Mouse (Mus musculus): ENCODE results near the gene Ldah.

Ldah gene

DNA sequence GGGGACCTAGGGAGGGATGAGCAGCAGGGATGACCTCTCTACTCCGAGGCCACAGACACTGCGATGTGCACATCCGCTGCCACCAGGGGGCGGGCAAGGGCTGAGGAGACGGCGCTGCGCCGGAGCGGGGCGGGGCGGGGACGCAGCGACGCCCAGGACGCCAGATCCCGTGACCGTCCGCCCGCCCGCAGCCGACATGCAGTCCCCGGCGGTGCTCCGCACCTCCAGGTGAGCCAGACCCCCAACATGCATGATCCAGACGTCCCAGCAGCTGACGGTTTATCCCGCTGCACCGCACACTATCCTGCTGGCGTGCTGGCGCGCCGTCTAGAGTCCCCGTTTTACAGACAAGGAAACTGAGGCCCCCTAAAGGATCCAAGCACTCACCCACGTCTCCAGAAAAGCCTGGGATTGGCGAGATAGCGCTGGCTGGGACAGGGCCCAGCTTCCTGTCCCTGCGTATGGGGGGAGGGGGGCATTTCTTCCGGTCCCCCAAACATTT lies 105.4 kb downstream of the Ldah start, which contains the start of gene Hs1bp3:
Hs1bp3 (plus strand) TSS at position 163 of the 502 bp plus-strand sequence.
- peak; percentile 74 to 86 for DNase-seq (ENCODE audit: low spot score in 2 of 2)

- DNase-seq (ENCODE audit: low spot score in 2 of 2), result peak; percentile 12 to 26
These were observed 105.9 kb downstream of the Ldah start for GRCm38 (mm10) chr12:8313773-8314172.

DNA sequence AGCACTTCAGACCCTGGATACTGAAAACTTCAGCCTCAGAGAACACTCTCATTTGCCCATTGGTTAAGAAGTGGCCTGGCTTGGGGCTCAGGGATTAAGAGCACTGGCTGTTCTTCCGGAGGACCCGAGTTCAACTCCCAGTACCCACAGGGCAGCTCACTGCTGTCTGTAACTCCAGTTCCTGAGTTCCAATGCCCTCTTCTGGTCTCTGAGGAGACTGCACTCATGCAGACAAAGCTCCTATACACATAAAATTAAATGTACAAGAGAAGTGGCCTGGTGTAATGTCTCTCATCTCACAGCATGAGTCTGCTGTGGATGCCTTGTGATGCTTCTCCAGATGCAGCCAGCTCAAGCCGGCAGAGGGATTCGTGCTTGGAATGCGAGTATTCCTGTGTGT lies 108.6 kb downstream of the Ldah start:
- DNase-seq (ENCODE audit: low spot score in 2 of 2), result no peak

DNA sequence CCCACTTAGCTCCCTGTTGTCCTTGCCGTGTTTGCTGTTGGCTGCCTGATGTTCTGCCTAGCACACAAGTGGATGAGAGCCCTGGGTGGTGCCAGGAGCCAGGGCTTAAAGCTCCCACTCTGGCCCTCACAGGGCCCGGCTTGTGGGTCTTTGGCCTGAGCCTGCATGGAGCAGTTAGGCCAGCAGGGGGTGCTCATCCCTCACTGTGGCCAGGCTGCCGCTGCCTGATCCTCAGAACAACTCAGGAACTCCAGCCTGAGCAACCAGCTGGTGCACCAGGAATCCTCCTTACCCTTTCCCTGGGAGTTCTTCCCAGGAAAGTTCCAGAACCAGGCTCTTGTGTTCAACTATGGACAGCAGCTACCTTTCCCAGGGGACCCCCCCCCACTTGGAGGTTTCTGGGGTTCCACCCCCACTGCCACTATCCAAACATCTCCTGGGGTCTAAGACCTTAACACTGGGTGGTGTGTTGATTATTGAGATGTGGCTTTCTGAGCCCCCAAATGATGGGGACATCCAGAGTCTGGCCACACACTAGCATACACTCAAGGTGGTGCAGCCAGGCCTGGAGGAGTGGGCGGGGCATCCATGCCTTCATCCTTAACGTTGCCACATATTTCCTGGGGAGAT lies 112.3 kb downstream of the Ldah start:
- DNase-seq (ENCODE audit: low spot score in 2 of 2), result peak; percentile 48 to 67

DNA sequence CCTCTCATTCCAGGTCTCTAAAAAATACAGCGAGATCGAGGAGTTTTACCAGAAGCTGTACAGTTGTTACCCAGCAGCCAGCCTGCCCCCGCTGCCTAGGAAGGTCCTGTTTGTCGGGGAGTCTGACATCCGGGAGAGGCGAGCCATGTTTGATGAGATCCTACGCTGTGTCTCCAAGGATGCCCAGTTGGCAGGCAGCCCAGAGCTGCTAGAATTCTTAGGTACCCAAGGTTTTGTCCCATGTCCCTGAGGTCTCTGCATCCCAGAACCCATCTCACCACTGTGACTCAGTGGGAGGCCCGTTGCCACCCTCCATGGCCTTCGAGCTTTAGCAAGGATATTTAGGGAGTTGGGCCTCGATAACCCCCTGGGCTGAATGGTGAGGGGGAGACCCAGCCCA lies 113.6 kb downstream of the Ldah start:
- DNase-seq (ENCODE audit: low spot score in 2 of 2), result no peak

- no peak for DNase-seq (ENCODE audit: low spot score in 2 of 2)
These were observed 116.2 kb downstream of the Ldah start for GRCm38 (mm10) chr12:8324086-8324485.

DNA sequence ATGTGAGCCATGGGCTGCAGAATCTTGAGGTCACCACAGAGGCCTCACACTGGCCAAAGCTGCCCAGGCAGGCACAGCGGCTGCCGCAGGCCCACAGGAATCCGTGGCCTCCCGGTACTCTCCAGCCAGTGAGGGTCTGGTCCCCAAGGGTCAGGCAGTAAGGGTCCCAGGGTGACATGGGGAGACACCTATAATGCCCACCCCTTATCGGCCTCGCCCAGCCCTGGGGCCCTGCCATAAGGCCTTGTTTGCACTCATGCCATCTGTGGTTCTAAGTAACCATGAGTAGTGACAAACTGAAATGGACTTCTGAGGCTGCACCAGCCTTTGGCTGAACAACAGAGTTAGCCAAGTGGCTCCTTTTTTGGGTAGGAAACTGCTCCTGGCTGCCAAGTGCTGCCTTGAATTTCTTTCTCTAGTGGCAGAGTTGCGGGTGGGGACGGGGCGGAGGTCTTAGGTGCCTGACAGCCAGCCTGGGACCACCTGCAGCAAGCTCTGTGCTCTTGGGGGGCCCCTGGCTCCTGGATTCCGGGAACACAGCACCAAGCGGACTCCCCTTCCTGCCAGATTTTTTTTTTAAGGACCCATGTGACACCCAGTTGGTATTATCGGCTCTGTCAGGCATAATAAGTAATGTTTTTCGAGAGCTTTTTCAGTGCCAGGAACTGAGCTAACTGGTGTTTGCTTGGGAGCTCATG lies 117.5 kb downstream of the Ldah start:
- DNase-seq (ENCODE audit: low spot score in 2 of 2), result no peak

DNA sequence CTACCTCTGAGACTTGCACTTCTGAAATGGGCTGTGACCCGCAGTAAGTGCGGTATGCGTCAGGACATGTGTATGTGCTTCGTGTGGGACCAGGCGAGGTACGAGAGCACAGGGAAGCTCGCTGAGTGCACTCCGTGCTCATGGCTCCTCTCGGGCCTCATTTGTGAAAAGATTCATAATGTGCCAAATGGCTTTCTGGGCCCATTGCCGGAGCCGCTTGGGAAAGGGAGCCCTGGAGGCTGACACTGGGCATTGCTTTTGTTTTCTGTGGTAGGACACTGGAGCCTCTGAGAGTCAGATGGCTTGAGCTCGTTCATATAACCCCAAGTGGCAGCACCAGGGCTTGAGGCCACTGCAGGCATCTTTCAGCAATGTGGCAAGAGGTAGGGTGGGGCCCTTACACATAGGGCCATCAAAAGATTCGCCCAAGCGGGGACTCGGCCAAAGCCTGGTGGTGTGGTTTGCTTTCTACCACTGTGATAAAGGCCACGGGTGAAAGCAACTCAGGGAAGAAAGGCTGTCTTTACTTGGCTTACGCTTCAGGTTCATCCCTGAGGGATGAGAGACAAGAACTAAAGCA lies 118.1 kb downstream of the Ldah start:
- DNase-seq (ENCODE audit: low spot score in 2 of 2), result no peak

GRCm38 (mm10) chr12:8326825-8327674 lies 119.1 kb downstream of the Ldah start:
- DNase-seq (ENCODE audit: low spot score in 2 of 2), result peak; percentile 84 to 88

DNA sequence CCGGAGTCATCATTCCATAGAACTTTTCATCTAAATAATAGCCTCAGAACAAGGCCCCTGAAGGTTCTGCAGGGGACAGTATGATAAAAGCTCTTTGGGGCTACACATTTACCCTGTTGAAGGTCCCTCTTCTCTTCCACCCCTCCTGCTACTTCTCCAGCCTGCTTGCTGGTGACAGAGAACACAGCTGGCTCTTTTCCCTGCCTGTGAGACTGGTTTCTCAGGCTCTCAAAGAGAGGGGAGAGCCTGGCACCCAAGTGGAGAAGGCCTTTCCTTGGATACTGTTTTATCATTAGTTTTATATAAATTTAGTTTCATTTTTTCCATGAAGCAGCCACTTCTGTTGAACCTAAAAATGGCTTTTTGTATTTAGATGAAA lies 119.8 kb downstream of the Ldah start:
- no peak for DNase-seq (ENCODE audit: low spot score in 2 of 2)

DNA sequence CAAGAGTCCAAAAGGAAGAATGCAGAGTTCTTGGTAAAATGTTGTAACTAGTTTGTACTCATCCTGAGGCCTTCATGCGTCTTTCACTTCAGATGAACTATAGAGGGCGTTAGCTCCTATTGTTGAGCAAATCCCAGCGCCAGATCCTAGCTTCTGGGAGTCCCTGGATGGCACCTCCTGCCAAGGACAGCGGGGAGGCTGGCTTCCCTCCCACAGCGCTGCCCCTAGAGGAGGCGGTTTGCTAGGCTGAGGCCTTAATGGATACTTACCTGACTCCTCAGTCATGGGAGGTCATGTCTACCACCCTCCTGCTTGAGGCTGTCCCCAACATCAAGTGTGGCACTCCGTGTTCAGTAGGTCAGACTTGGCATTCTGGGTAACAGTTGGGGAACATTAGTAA lies 121.3 kb downstream of the Ldah start:
- no peak for DNase-seq (ENCODE audit: low spot score in 2 of 2)

DNA sequence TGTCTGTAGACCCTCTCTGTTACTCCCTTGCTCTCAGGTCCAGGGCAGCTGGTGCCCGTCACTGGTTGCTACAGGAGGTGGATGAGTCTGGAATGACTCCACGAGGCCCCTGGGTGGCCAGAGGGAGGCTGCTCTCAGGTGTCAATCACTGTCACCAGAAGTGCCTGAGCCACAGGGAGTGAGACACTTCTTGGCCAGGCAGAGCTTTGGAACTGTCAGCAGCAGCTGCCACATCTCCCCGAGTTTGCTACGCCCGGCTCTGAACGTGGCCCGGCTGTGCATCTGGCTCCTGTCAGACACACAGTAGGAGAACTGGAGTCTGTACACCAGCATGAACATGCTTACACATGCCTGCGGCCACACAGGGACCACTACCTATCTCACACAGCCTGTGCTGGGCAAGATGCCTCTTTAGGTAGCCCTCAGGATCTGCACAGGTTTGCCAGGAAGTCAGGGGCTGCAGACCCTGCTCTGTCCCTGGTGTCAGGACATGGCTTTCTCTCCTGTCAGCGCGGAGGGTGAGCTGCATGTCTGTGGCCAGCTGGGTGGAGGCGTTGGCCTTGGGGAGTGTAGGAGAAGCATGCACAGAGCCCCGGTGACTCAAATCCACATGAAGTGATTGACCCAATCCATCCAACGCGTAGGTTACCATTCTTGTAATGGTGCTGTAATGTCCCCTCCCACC lies 123.7 kb downstream of the Ldah start:
- DNase-seq (ENCODE audit: low spot score in 2 of 2), result no peak

GRCm38 (mm10) chr12:8332174-8332542 lies 124.3 kb downstream of the Ldah start:
- DNase-seq (ENCODE audit: low spot score in 2 of 2), result no peak

GRCm38 (mm10) chr12:8333617-8334016 lies 125.7 kb downstream of the Ldah start:
- DNase-seq (ENCODE audit: low spot score in 2 of 2), result no peak

DNA sequence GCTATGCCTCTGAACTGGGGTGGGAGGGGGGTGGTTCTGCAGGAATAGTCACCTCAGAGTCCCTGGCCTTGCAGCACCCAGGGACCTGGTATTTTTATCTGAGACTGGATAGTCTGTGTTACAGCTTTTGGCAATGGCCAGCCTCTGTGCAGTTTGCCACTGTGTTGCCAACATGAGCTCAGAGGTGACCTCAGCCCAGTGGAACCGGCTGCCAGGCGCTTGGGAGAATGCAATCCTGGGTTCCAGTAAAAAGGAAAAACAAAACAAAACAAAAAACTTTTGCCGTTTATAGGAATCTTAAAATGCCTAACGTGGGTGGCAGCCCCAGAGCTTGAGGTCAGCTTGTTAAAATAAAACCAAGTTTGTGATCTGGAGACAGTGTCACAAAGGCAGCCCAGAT lies 126.4 kb downstream of the Ldah start:
- no peak for DNase-seq (ENCODE audit: low spot score in 2 of 2)

All from natural killer cell, adult 2 months (primary cell).